Mouse (Mus musculus): ENCODE data around the gene Zmiz1. TPM values are rescaled to one million over a fixed set of nuclear protein-coding genes. Genes with fewer than 3 reads are reported as not detected.

Zmiz1 gene
- 26.0 TPM for polyA plus RNA-seq (2017; shearing (Covaris generic))

DNA sequence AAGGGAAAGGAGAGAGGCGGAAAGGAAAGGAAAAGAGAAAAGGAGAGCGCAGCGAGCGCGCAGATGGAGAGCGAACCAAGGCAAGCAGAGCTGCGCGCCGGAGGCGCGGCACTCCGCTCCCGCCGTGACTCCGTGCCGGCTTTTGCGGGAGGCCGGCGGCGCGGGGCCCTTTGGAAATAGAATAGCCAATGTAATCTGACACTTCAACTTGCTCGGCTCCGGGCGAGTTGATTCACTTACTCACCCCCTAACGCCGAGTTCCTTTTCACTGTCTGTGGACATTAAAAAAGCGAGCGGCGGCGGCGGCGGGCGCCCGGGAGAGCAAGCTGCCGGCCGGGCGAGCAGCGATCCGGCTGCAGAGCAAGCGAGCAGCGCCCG, at the start of gene Zmiz1:
Zmiz1 (plus strand) TSS at position 170 of the 378 bp plus-strand sequence.

GRCm38 (mm10) chr14:25693888-25694568, 235.0 kb downstream of the Zmiz1 start, which contains the start of gene Ppif:
TSS of gene Ppif (plus strand) at chr14:25694154.

Other genes starting within 250 kb of the Zmiz1 start
- 15.2 TPM for gene Ppif, start 235.0 kb downstream of the Zmiz1 start, polyA plus RNA-seq (2017; shearing (Covaris generic))

Measured in activated CD4-positive, CD25-positive, alpha-beta regulatory T cell, adult 9 weeks (primary cell).